Mouse (Mus musculus) limb, embryonic 13.5 days (tissue): ENCODE measurements around the gene Cnnm1. TPM values are rescaled to one million over a fixed set of nuclear protein-coding genes. Genes with fewer than 3 reads are reported as not detected.

Experiments
- ATAC-seq: fragments of 200-750 bp; cut with Nextera tagmentation; 2 replicates; pipeline ENCODE4 v1.8.0; 2017; ENCODE audit warnings: low read depth, moderate number of reproducible peaks, moderate TSS enrichment; ENCODE audit not compliant: low FRiP score
- H3K27ac ChIP-seq: fragments of 300-500 bp; sonication (generic); 2 replicates; pipeline ENCODE4 v1.5.1; 2015; ENCODE audit warnings: inconsistent platforms, mild to moderate bottlenecking, moderate library complexity
- H3K27me3 ChIP-seq: fragments of 300-500 bp; sonication (generic); 2 replicates; pipeline ENCODE4 v1.6.1; 2015; ENCODE audit warnings: mild to moderate bottlenecking, inconsistent platforms
- H3K36me3 ChIP-seq: fragments of 300-500 bp; sonication (generic); 2 replicates; pipeline ENCODE4 v1.6.1; 2015; ENCODE audit warnings: inconsistent platforms, mild to moderate bottlenecking, moderate library complexity
- H3K4me1 ChIP-seq: fragments of 300-500 bp; sonication (generic); 2 replicates; pipeline ENCODE4 v1.6.1; 2015; ENCODE audit warnings: inconsistent platforms
- H3K4me2 ChIP-seq: fragments of 300-500 bp; sonication (generic); replicated peaks from 2 replicates; pipeline ENCODE4 v1.6.1; 2015; ENCODE audit warnings: inconsistent platforms, mild to moderate bottlenecking, moderate library complexity
- H3K4me3 ChIP-seq: fragments of 300-500 bp; sonication (generic); 2 replicates; pipeline ENCODE4 v1.5.1; 2015; ENCODE audit warnings: moderate library complexity, mild to moderate bottlenecking, inconsistent platforms
- H3K9ac ChIP-seq: fragments of 300-500 bp; sonication (generic); 2 replicates; pipeline ENCODE4 v1.6.1; 2015; ENCODE audit warnings: mild to moderate bottlenecking, inconsistent platforms
- H3K9me3 ChIP-seq: fragments of 300-500 bp; sonication (generic); 2 replicates; pipeline ENCODE4 v1.6.1; 2016; ENCODE audit warnings: inconsistent platforms
- WGBS: fragments of 180-500 bp; shearing (Covaris S2); methylation state at CpG from one replicate; pipeline ENCODE4 v1.1.7; 2015; 5-methylcytosine and 5-hydroxymethylcytosine counted together
- polyA plus RNA-seq: library from polyadenylated mRNA; unstranded; fragments of >200 nt; fragmentation: Nextera tagmentation; extraction: Ambion mirVana; gene quantifications from 2 replicates; pipeline ENCODE4 v1.2.1, GENCODE M21; 2015

Gene Cnnm1
- polyA plus RNA-seq, 1 experiment from 2014 or later: 1.0 TPM

- Histone ChIP-seq H3K9me3 (peaks cover 6% of the 10 kb centered on the region; the same call in 1 of the 2 replicates), H3K27me3 (peaks cover 42% of the 10 kb centered on the region), H3K27ac (no peak overlapping the region), H3K36me3 (no peaks in the 10 kb centered on the region), H3K4me3 (no peak overlapping the region), H3K9ac (no peak overlapping the region), H3K4me1 (peaks cover 19% of the 10 kb centered on the region), H3K4me2 (no peak overlapping the region)
- no peak for ATAC-seq
- WGBS: 59% methylated on average over 6 of the region's 6 CpGs
These were observed 4.5 kb downstream of the Cnnm1 start for GRCm38 (mm10) chr19:43444636-43445205.

GRCm38 (mm10) chr19:43451563-43451962 lies 11.3 kb downstream of the Cnnm1 start:
- Histone ChIP-seq H3K27ac (no peak overlapping the region), H3K36me3 (no peaks in the 10 kb centered on the region), H3K4me2 (no peak overlapping the region), H3K4me1 (no peaks in the 10 kb centered on the region), H3K9me3 (no peaks in the 10 kb centered on the region), H3K27me3 (peaks cover 2% of the 10 kb centered on the region; the same call in 1 of the 2 replicates), H3K9ac (no peak overlapping the region), H3K4me3 (no peak overlapping the region)
- 81% methylated on average over 10 of the region's 10 CpGs for WGBS
- ATAC-seq: no peak

DNA sequence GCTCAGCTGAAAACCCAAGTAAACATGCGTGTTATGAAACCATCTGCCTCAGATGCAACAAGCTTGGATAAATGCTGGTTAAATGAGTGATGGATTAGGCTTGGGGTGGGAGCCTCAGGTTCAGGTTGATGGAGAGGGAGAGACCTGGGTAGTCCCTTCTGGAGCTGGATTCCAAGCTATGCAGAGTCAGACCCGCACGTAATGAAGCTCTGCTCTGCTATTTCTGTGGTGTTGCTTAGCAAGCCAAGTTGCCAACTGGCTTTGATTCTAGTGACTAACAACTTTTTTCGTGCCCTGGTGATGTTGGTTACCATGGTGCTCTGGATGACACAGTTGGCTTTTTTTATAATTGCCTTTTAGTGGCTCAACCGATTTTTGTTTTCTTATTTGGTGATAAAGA lies 11.9 kb downstream of the Cnnm1 start:
- WGBS: 85% methylated on average over 5 of the region's 5 CpGs
- H3K27ac ChIP-seq: no peak overlapping the region
- no peaks in the 10 kb centered on the region for H3K9me3 ChIP-seq
- no peak for ATAC-seq
- H3K4me3 ChIP-seq: no peak overlapping the region
- H3K36me3 ChIP-seq: no peaks in the 10 kb centered on the region
- H3K4me2 ChIP-seq: no peak overlapping the region
- peaks cover 4% of the 10 kb centered on the region; the same call in 1 of the 2 replicates for H3K4me1 ChIP-seq
- H3K27me3 ChIP-seq: peaks cover 2% of the 10 kb centered on the region; the same call in 1 of the 2 replicates
- H3K9ac ChIP-seq: no peak overlapping the region

- Histone ChIP-seq H3K27me3 (0 out of 2 replicates have a peak, but pooled peaks cover 2% of the 10 kb centered on the region), H3K9ac (no peak overlapping the region), H3K27ac (no peak overlapping the region), H3K4me1 (peaks cover 4% of the 10 kb centered on the region; the same call in 1 of the 2 replicates), H3K9me3 (no peaks in the 10 kb centered on the region), H3K4me3 (no peak overlapping the region), H3K4me2 (no peak overlapping the region), H3K36me3 (no peaks in the 10 kb centered on the region)
- 85% methylated on average over 4 of the region's 4 CpGs for WGBS
- no peak for ATAC-seq
These were observed 12.8 kb downstream of the Cnnm1 start for GRCm38 (mm10) chr19:43453025-43453424.

GRCm38 (mm10) chr19:43459948-43460347 lies 19.7 kb downstream of the Cnnm1 start:
- Histone ChIP-seq H3K27me3 (no peaks in the 10 kb centered on the region), H3K9me3 (no peaks in the 10 kb centered on the region), H3K9ac (no peak overlapping the region), H3K36me3 (no peaks in the 10 kb centered on the region), H3K4me1 (peaks cover 4% of the 10 kb centered on the region; the same call in 1 of the 2 replicates), H3K4me3 (no peak overlapping the region), H3K4me2 (no peak overlapping the region), H3K27ac (no peak overlapping the region)
- ATAC-seq: no peak
- 59% methylated on average over 4 of the region's 4 CpGs for WGBS

- WGBS: 84% methylated on average over 12 of the region's 12 CpGs
- no peak for ATAC-seq
- Histone ChIP-seq H3K4me3 (no peak overlapping the region), H3K27ac (no peak overlapping the region), H3K9ac (no peak overlapping the region), H3K36me3 (no peaks in the 10 kb centered on the region), H3K9me3 (no peaks in the 10 kb centered on the region), H3K4me1 (peaks cover 4% of the 10 kb centered on the region; the same call in 1 of the 2 replicates), H3K4me2 (no peak overlapping the region), H3K27me3 (no peaks in the 10 kb centered on the region)
These were observed 20.2 kb downstream of the Cnnm1 start for GRCm38 (mm10) chr19:43460481-43460880.

DNA sequence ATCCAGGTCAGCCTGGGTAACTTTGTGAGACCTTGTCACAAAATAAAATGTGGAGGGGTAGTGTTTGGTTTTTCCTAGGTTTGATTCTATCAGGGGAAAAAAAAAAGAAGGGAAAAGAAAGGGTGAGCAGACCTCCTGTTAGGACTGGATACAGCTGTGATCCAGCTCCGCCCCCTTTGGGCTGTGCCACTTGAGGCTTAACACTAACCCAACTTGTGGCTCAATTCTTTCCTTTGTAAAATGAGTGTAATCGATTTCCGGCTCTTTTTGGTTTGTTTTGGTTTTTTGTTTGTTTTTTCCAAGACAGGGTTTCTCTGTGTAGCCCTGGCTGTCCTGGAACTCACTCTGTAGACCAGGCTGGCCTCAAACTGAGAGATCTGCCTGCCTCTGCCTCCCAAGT lies 21.9 kb downstream of the Cnnm1 start:
- 91% methylated on average over 3 of the region's 3 CpGs for WGBS
- ATAC-seq: no peak

DNA sequence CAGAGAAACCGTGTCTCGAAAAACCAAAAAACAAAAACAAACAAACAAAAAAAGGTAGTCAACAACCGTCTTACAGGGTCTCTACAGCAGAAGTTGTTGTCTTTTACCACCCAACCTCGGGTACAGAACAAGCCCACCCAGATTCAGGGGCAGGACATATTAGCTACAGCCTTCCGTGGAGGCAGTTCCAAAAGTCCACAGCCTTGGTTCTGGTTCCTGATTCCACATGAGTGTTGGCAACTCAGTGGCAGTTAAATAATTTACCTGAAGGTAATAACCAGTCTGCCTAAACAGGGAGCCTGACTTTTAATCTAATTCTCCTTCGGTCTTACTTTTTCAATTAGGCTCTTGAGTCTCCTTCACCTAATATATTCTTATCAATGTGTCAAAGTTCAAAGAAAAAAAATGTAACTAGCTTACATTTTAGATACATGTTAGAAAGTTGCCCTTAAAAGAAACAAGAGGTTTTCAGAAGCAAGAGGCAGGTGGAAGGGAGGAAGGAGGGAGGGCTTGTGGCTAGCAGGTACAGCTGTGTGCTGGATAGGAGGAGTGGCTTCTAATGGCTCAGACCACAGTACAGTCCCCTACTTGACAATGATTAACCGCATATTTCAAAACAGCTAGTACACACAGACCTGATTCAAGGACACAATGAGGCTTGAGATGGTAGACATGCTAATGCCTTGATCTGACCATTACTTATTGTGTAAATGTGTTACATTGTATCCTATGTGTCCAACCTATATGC lies 23.5 kb downstream of the Cnnm1 start:
- no peak overlapping the region for H3K9ac ChIP-seq
- no peak overlapping the region for H3K4me2 ChIP-seq
- H3K4me3 ChIP-seq: no peak overlapping the region
- no peaks in the 10 kb centered on the region for H3K27me3 ChIP-seq
- H3K27ac ChIP-seq: no peak overlapping the region
- H3K9me3 ChIP-seq: no peaks in the 10 kb centered on the region
- no peaks in the 10 kb centered on the region for H3K4me1 ChIP-seq
- ATAC-seq: no peak
- H3K36me3 ChIP-seq: no peaks in the 10 kb centered on the region
- 84% methylated on average over 7 of the region's 7 CpGs for WGBS

More for the DNA sequence above, 21.9 kb downstream of the Cnnm1 start:
- Histone ChIP-seq H3K9me3 (no peaks in the 10 kb centered on the region), H3K27ac (no peak overlapping the region), H3K9ac (no peak overlapping the region), H3K4me3 (no peak overlapping the region), H3K36me3 (no peaks in the 10 kb centered on the region), H3K27me3 (no peaks in the 10 kb centered on the region), H3K4me1 (no peaks in the 10 kb centered on the region), H3K4me2 (no peak overlapping the region)

DNA sequence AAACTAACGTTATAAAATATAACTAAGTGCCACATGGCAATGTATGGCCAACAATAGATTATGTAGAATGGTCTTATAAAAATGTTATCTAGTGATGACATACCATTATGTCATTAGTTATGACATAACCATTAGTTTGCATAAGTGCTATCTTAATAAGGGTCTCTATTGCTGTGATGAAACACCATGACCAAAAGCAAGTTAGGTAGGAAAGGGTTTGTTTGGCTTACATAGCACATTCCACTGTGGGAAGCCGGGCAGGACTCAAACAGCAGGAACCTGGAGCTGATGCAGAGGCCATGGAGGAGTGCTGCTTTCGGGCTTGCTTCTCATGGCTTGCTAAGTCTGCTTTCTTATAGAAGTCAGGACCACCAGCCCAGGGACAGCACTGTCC lies 24.1 kb downstream of the Cnnm1 start:
- Histone ChIP-seq H3K9ac (no peak overlapping the region), H3K4me1 (no peaks in the 10 kb centered on the region), H3K36me3 (no peaks in the 10 kb centered on the region), H3K9me3 (no peaks in the 10 kb centered on the region), H3K27me3 (no peaks in the 10 kb centered on the region), H3K4me2 (no peak overlapping the region), H3K4me3 (no peak overlapping the region), H3K27ac (no peak overlapping the region)
- no peak for ATAC-seq
- 87% methylated on average over 3 of the region's 3 CpGs for WGBS

GRCm38 (mm10) chr19:43465076-43465475 lies 24.8 kb downstream of the Cnnm1 start:
- Histone ChIP-seq H3K27ac (no peak overlapping the region), H3K9me3 (no peaks in the 10 kb centered on the region), H3K9ac (no peak overlapping the region), H3K36me3 (no peaks in the 10 kb centered on the region), H3K4me1 (0 out of 2 replicates have a peak, but pooled peaks cover 4% of the 10 kb centered on the region), H3K4me3 (no peak overlapping the region), H3K4me2 (no peak overlapping the region), H3K27me3 (no peaks in the 10 kb centered on the region)
- whole genome bisulfite sequencing: 92% methylated on average over 11 of the region's 11 CpGs
- ATAC-seq: no peak

GRCm38 (mm10) chr19:43465601-43466255 lies 25.5 kb downstream of the Cnnm1 start:
- H3K9ac ChIP-seq: no peak overlapping the region
- H3K4me3 ChIP-seq: no peak overlapping the region
- WGBS: 93% methylated on average over 14 of the region's 14 CpGs

More at GRCm38 (mm10) chr19:43465601-43466255, 25.5 kb downstream of the Cnnm1 start:
- no peak for ATAC-seq
- Histone ChIP-seq H3K4me1 (0 out of 2 replicates have a peak, but pooled peaks cover 4% of the 10 kb centered on the region), H3K9me3 (no peaks in the 10 kb centered on the region), H3K27ac (no peak overlapping the region), H3K36me3 (no peaks in the 10 kb centered on the region), H3K4me2 (no peak overlapping the region), H3K27me3 (no peaks in the 10 kb centered on the region)
